Mouse (Mus musculus) layer of hippocampus, adult 18-20 months (tissue): ENCODE results near the gene Zfp617. TPM values are rescaled to one million over a fixed set of nuclear protein-coding genes. Genes with fewer than 3 reads are reported as not detected.
"Not testable (repeated sequence)": the region's sequence is repeated elsewhere in the genome, so short reads cannot be mapped to it uniquely, and the experiment has no call there.

Experiments used
- DNase-seq, 2 experiments: peaks; one replicate each; pipeline ENCODE4 v3.0.0; 2022; ENCODE audit warnings: low spot score in 2 of 2
- long read RNA-seq: library from polyadenylated mRNA; stranded (forward); transcript quantifications from one replicate; pipeline ENCODE4 v2.0.0, GENCODE M21; 2021
- total RNA-seq, 2 experiments: library from RNA; stranded (reverse); gene quantifications; 2 replicates each; pipeline ENCODE4 v1.2.3; 2021

Gene Zfp617
- 10 to 100 TPM; 24.5 to 26.0 TPM for total RNA-seq
- long read RNA-seq, partial matches to known transcripts = 1 of 17 reads
- long read RNA-seq, other reads (novel, unspliced or antisense) = 13 of 17 reads

DNA sequence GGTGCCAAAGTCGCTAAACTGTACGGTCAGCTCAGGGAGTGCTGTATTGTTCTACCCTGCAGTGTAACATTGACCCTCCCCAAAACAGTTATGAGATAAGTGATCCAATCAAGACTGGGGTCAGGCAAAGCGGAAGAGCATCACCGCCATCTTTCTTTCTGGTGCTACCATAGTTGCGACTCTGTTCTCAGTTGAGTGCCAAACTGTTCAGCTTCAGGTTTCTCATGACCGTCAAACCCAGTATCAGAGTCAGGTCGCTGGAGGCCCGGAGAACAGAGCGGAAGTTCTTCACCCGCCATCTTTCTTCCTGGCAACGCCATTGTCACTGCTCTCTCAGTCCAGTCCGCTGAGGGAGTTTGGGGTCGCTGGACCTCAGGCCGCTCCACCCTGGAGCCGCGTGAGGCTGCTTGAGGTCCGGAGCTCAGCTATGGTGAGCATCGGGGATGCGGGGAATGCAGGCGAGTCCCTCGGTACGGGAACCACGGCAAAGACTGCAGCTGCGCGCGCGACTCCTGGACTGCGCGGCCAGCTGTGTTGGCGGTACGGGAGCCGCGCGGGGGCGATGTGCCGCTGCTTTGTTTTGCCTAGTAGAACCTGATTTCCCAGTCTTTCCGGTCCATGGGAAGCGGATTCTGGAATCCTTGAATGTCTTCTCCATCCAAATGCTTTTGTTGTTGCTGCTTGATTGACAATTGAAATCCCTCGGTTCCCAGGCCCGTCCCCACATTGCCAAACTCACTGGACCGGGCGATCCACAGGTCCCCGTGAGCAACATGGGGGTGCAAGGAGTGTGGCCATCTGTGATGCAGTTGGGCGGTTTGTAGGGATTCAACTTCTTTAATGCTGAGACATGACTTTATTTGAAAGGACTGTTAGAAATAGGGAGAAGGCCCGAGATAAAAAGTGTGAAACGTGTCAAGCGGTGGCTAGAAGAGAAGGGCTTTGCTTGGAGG, at the start of gene Zfp617, which contains the start of gene Zfp882:
Gene Zfp617, plus strand, starts transcription at position 327 of the 953 bp plus-strand sequence.
Gene Zfp882, plus strand, starts transcription at position 300 of the 953 bp plus-strand sequence.
- peak; percentile 85 to 94 for DNase-seq

DNA sequence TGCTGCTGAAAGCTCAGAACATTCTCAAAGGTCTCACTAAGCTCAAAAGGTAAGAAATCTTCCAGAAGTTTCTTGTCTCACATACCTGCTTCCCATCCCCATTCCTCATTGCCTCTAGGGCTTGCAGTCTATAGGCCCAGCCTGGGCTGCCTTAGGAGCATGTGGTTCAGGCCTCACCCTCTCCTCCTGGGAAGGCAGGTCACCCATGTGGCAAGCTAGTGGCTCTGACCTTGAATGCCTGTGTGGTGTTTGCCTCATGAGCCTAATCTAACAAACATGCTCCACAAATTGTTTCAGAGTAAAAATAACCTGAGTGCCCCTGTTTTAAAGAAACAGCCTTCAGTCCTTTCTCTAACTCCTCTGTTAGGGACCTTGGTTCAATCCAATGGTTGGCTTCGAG, 46.9 kb upstream of the Zfp617 start:
- not testable (repeated sequence) for DNase-seq

DNA sequence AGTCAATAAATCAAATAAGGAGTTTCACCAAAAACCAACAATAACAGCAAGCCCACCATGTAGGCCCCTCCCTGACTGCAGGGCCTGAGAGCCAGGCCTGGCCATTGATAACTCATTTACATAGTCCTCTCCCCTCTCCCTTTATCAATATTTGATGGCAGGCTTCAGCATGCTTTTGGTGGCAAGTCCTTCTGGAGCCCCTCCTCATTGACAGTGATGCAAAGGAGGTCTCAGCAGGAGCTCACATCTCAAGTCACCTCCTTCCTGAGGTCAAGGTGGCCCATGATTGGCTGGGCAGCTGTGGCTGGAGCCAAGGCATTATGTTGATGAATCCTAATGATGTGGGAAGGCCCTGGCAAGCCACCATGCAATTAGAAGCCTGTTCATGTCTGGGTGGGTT, 46.4 kb upstream of the Zfp617 start:
- not testable (repeated sequence) for DNase-seq

DNA sequence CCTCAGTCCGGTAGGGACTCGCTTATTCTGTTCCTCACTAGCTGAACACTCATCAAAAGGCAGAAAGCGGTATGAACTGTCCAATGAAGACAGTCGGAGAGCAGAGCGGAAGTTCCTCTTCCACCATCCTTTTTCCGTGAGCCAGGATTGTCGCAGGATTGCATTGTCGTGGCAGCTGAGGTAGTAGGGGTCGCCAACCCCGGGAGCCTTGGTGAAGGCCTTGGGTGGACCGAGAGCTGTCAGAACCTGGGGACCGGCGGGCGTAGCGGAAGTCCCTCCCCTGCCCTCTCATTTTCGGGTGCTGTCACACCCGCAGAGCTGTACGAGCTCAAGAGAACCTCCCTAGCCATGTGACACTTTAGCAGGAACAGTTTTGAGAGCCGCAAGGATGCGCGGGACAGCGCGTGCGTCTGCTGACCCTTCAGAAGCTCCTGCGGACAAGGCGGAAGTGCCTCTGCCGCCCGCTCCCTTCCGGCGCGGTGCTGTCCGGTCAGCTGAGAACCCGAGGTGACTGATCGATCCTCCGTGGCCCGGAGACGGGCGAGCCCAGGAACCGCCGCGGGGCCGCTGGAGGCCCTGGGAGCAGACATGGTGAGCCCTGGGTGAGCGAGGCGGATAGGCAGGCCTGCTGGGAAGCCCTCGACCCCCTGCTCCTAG, 26.7 kb upstream of the Zfp617 start, which contains the start of gene Zfp709:
Gene Zfp709, plus strand, starts transcription at position 402 of the 657 bp plus-strand sequence.
- DNase-seq = peak; percentile 57 to 76

- DNase-seq = not testable (repeated sequence)
Observed at GRCm38 (mm10) chr8:71900666-71901065, 7.8 kb upstream of the Zfp617 start.

- DNase-seq = not testable (repeated sequence)
Observed at GRCm38 (mm10) chr8:71903084-71903483, 5.4 kb upstream of the Zfp617 start.

GRCm38 (mm10) chr8:71906809-71907208, 1.6 kb upstream of the Zfp617 start:
- no peak for DNase-seq

DNA sequence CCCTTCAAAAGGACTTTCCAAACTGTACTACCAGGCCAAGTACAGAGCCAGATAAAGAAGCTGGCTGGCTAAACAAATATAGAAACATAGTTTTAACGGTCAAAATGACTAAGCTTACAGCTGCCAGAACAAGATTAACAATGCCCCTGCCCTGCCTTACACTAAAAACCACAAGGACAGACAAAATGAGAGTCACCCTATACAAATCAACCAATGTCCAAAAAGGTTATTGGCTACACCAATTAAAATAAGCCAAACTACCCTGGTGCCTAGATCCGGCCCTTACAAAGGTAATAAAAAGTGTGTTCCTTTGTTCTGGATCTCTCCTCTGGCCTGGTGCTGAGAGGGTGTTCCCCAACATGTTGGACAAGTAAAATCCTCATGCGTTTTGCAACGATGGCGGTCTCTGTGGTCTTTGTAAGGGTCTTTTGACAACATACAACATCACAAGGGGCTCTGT, 607 bp upstream of the Zfp617 start:
- DNase-seq = no peak

GRCm38 (mm10) chr8:71912286-71912685, 3.9 kb downstream of the Zfp617 start:
- DNase-seq = no peak

DNA sequence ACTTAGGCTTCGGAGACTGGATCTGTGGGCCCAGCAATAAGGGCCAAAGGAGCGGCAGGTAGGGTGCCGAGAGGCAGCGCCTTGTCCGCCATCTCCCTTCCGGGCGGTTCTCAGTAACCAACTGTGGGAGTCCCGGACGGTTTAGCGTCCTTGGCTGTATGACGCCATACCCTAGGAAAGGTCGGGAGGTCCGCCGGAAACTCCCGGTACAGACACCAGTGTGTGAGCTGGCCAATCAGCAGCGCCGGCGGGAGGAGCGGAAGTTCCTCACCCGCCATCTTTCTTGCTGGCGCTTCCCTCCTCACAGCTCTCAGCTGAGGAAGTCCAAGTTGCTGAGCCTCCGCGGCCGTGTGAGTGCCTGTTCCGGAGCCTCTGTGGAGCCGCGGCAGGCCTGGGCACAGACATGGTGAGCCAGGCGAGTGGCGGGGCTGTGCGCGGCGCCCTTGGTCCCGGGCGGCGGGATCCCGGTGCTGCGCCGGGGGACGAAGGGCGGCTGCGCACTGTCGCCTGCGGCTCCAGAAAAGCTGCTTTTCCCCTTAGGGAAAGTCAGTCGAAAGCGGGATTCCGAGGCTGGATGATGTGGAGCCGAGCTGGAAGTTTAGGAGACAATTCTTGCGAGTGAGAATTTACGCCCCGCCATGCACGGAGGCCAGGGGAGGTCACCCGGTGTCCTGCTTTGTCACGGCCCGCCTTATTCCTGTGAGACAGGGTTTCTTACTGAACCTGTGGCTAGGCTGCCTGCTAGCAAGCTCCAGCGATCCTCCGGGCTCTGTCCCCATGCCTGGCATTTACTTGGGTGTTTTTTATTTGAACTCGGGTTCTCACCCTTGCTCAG, 14.3 kb downstream of the Zfp617 start:
- DNase-seq = peak; percentile 94 to 97

DNA sequence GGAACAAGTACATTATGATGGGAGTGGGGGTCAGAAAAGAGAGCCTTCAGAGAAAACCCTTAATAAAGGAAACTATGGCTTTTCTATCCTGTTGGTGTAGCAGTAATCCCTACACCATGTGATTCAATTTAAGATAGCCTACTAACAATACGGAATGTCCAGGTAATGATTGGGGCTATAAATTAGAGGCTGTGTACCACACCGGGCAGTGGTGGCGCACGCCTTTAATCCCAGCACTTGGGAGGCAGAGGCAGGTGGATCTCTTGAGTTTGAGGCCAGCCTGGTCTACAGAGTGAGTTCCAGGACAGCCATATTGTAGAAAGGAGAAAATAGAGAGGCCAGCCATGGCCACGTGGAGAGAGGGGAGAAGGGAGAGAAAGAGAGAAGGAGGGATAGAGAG, 17.4 kb downstream of the Zfp617 start:
- DNase-seq = no peak

GRCm38 (mm10) chr8:71926551-71926950, 18.1 kb downstream of the Zfp617 start:
- no peak for DNase-seq

DNA sequence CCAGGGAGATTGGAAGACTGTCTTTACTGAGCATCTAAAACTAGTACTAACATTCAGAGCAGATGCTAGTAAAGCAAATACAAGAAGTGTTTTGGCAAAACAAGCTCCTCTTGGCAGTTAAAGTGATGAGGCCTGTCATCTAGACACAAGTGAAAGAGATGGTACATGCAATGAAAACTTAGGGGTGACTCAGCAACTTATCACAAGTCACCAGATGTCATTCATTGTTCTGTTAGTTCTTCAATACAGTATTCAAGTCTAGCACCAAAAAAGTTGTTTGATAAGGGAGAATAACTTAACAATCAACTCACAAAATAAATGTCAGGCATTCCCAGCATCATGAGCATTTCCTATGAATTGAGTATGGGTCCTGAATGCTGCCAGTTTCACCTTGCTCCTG, 19.3 kb downstream of the Zfp617 start:
- peak in 1 of 2 experiments; percentile 34 for DNase-seq

DNA sequence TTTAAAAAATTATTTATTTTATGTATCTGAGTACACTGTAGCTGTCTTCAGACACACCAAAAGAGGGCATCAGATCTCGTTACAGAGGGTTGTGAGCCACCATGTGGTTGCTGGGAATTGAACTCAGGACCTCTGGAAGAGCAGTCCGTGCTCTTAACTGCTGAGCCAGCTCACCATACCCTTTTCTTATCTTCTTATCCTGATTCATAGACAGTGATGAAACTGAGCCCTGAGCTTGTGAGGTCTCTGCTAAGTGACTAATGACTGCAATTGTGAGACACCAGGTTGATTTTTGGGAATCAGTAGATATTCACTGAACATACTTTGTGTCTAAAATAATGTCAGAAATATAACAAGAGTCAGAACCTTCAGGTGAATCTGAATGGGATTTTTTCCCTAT, 29.6 kb downstream of the Zfp617 start:
- DNase-seq = not testable (repeated sequence)

DNA sequence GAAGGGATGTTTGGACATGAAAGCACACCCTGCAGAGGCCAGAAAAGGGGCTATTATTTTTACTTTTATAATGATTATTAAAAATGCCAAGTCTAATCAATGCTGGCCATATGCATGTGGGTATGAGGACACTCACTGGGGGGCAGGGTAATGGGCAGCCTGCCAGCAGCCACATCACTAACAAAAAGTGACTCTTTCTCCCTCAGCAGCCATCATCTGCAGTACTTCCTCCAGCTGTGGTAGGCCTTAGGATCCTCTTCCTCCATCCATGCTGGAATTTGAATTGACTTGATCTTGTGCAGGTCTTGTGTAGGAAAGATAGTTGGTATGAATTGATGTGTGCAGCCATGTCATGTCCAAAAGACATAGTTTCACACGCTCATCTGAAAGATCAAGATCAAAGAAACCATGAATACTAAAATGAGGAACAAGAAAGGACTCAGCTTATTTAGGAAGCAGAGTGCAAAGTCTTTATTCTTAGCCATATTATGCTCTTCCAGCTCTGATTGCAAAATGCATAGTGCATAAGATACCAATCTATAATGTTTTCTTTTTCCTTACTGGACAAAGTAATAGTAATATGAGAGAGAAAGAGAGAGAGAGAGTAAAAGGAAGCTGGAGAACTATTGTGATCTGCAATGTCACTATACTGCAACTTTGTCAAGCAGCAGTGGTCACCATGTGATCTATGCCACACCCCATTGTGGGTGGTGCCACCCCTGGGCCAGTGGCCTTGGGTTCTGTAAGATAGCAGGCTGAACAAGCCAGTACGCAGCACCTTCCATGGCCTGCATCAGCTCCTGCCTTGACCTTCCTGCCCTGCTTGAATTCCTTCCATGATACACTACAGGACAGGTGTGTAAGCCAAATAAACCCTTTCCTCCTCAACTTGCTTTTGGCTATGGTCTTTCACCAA, 32.1 kb downstream of the Zfp617 start:
- no peak for DNase-seq

DNA sequence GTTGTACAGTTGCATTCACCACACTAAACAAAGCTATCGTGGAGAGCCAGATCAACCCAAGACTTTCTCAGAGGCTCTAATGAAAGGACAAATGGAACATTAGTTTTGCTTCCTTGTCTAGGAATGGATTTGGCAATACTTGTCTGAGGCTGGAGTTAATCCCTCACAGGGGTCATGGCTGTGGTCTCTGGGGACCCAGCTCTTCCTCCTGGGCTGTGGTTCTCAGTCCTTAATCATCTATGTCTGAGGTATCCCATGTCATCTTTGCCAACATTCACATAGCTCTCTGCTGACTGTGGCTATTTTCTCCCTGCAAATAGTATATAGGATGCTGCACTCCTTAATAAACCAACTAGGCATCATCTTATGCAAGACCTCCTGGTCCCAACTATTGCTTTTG, 33.3 kb downstream of the Zfp617 start:
- no peak for DNase-seq

GRCm38 (mm10) chr8:71948624-71949023, 40.2 kb downstream of the Zfp617 start:
- DNase-seq = no peak

DNA sequence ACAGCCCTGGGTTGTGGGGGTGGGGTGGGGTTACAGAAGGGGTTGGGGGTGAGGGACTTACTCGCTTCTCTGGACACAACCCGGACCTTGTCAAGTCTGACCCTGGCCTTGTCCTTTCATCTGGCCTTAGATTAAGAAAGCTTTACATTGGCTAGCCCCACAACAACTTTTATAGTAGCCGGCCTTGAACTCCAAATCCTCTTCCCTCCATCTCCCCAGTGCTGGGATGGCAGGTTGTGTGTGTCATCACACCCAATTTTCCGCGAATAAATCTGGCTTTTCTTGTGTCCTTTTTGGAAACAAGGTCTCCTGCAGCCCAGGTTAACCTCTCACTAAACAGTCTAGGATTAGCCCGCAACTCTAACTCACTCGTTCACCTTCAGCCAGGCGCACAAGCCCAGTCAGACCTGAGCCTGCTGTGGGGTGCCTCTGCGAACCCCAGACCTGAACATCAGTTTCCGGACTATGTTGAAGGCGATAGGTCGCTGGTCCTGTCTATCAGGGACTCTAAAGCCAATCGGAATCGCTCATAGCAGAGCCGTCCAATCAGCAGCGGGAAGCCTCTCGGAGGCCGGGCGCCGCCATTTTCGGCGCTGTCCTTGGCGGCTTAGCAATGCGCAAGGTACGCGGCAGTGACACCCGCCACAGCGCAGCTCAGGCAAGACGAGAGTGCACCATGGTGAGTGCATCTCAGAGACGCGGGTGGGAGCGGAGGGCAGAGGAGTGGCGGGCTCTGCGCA, 42.2 kb downstream of the Zfp617 start, which contains the start of gene Zfp961:
Gene Zfp961, plus strand, starts transcription at position 557 of the 740 bp plus-strand sequence.
- peak; percentile 97 to 99 for DNase-seq
